Mouse (Mus musculus): ENCODE measurements at regions not wholly inside any gene's neighbourhood (a gene's known extent, or its start where the extent isn't known, plus 50 kb on each side); places are given as distances from the start of the nearest gene placed in this dataset.

- TF ChIP-seq CTCF (IDR thresholded peaks at IDR 0.05; ENCODE audit: low read depth) (no peak), EP300 (optimal IDR thresholded peaks at IDR 0.05) (no peak)
These were observed 188.6 kb downstream of the Matn1 start for GRCm38 (mm10) chr4:131132781-131133180.
